Mouse (Mus musculus) stomach, postnatal 0 days (tissue): ENCODE measurements around the gene Fmo1.

Experiments
- CTCF ChIP-seq: IDR thresholded peaks from 2 replicates; pipeline ENCODE4 v1.5.1; 2016; ENCODE audit warnings: antibody characterized with exemption, low read depth, mild to moderate bottlenecking, moderate library complexity
- EP300 ChIP-seq: optimal IDR thresholded peaks from 2 replicates; pipeline ENCODE3; 2016; ENCODE audit warnings: antibody characterized with exemption

DNA sequence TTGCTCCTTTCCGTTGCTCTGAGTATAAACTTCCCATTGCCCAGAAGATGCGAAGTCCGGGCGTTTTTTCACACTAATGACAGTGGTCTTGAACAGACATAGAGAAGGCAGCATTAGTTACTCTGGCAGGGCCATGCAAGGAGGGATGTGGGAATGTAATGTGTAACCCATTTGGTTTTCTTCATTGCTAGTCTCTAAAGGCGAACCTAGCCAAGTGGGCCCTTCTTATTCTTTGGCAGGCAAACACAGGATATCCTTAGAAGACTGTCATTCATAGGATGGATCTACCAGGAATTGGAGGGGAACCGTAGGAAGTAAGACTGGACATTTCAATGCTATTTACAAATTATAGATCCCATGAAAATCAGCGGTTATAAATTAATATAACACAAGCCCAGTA is 21.2 kb upstream of the Fmo1 start:
- no peak for TF ChIP-seq EP300
- TF ChIP-seq CTCF: no peak
